Mouse (Mus musculus) gastrocnemius, postnatal 36 days (tissue): ENCODE results near the gene Pdcd11. TPM values are rescaled to one million over a fixed set of nuclear protein-coding genes. Genes with fewer than 3 reads are reported as not detected.
A peak's percentile ranks its signal among the peaks of the same experiment; 100 is the strongest.

Experiments
- DNase-seq, 2 experiments: peaks; one replicate each; pipeline ENCODE4 v3.0.0; 2022
- intact Hi-C: fragments of 180-260 bp; cut with DNase I; formaldehyde crosslinking; loops from one replicate; pipeline ENCODE4 v1.15.1; 2025
- long read RNA-seq, 2 experiments: library from polyadenylated mRNA; stranded (forward); transcript quantifications; one replicate each; pipeline ENCODE4 v2.0.0; 2021
- total RNA-seq, 2 experiments: library from RNA; stranded (reverse); gene quantifications; 2 replicates each; pipeline ENCODE4 v1.2.3; 2021

Pdcd11 gene
- total RNA-seq = 1 to 10 TPM; 6.4 to 8.0 TPM
- long read RNA-seq, experiment 1, partial matches to known transcripts = 1 of 2 reads
- long read RNA-seq, experiment 1, other reads (novel, unspliced or antisense) = 0 of 2 reads
- long read RNA-seq, experiment 2, partial matches to known transcripts = 3 of 4 reads
- long read RNA-seq, experiment 2, other reads (novel, unspliced or antisense) = 0 of 4 reads

DNA sequence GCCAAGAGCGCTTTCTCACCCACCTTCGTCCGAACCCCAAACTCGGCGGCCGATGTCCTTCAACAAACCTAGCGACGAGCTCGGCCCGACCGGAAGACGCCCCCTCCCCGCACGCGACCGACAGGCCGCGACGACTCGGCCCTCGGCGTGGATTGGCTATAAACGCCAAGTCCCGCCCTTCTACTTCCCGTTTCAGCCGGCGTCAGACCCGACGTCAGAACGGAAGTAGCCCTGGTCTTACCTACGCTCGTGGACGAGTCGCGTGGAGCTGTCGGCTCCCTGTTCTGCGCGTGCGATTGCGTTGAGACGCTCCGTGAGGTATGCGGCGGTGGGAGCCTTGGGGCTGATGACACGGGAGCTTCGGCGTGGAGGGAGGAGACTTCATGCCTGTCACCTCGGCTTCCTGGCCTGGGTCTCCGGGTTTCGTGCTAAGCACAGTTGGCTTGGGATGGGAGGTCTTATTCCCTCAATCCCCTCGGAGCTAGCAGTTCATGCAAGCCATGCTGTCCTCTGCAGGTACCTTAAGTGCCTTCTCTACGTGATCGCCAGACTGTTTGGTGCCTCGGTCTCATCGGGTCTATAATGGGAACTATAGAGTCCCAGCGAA, at the start of gene Pdcd11, which contains the start of gene Usmg5:
TSS of gene Pdcd11 (plus strand) at position 219 of the 607 bp plus-strand sequence.
TSS of gene Usmg5 (minus strand) at position 98 of the 607 bp plus-strand sequence.
- intact Hi-C loops = no loop called here
- DNase-seq = peak; percentile 87 to 94

DNA sequence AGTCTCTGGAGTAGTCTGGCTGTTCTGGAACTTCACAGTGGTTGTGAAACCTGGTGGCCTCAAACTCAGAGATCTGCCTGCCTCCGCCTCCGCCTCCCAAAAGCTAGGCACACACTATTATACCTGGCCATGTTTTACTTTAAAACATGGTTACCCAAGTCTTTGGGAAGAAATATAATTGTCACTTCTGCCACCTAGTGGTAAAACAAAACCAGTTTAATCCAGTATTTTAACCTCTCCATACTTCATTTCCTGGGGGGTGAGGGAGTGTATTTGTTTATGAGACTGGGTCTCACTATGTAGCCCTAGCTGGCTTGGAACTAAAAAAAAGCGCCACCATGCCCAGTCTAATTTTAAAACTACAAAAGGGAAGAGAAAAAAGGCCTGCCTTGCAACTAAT, 47.0 kb upstream of the Pdcd11 start:
- no peak for DNase-seq

DNA sequence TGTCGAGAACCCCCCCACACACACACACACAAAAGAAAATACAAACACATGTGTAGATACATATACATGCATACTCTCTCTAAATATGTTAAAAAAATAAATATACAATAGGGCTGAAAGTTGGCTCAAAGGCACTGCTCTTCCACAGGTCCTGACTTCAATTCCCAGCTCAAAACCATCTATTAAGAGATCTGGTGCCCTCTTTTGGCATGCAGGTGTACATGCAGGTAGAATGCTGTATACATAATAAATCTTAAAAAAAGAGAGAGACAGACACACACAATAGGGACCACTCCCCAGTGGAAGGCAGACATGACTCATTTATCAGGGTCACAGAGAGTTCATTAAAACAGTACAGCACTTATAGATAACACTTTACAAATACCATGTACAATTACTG, 44.2 kb upstream of the Pdcd11 start:
- intact Hi-C loops = no loop called here
- DNase-seq = no peak

More for the DNA sequence above, 47.0 kb upstream of the Pdcd11 start:
- intact Hi-C loops = no loop called here

DNA sequence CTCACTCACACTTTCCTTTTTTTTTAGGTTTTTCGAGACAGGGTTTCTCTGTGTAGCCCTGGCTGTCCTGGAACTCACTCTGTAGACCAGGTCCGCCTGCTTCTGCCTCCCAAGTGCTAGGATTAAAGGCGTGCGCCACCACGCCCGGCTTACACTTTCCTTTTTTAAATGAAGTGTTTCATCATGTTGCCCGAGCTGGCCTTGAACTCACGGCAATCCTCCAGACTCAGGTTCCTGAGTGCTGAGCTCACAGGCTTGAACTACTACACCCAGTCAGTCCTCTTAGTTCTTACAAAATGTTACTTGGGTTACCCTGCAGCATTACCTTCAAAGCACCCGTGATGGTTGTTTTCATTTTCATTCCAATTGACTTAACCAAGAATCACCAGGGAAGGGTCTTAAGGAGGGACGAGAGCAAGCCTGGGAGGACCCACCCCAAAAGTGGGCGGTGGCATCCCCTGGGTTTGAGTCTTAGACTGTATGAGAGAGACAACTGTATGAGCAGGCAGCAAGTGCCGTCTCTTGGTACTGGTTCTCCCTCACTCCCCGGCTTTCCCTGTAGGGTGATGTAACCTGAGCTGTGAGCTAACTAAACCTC, 43.2 kb upstream of the Pdcd11 start:
- intact Hi-C loops = no loop called here

DNA sequence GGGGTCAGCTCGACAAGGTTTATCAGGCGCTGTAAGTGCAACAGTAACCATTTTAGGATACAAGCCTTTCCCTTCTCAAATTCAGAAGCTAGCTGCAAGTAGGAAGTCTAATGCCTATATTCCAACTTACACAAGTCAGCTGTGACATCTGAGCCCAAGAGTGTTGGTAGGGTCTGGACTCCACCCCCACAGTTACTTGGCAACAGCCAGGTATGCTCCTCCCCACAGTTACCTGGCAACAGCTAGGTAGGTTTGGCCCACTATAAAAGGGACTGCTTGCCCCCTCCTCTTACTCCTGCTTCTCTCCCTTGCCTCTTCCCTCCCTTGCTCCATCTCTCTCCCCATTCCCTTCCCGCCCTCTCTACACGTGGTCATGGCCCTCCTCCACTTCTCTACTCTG, 41.5 kb upstream of the Pdcd11 start:
- intact Hi-C loops = no loop called here
- DNase-seq = no peak

More for the DNA sequence above, 43.2 kb upstream of the Pdcd11 start:
- DNase-seq = no peak

DNA sequence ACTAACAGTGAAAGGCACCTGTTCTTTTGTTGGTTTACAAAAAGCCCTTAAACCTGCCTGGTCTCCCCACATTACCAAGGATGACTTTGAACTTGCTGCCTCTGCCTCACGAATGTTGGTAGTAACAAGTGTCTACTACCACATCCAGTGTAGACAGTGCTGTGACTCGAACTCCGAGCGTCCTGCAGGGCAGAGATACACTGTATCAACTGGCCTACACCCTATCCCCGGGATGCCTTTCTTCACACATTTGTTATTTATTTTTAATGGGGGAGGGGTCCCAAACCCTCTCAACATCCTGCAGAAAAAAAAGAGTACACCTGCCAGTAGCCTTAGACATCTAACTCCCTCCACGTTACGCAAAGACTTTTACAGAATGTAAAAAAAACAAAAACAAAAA, 40.7 kb upstream of the Pdcd11 start:
- no peak for DNase-seq
- intact Hi-C loops = no loop called here

DNA sequence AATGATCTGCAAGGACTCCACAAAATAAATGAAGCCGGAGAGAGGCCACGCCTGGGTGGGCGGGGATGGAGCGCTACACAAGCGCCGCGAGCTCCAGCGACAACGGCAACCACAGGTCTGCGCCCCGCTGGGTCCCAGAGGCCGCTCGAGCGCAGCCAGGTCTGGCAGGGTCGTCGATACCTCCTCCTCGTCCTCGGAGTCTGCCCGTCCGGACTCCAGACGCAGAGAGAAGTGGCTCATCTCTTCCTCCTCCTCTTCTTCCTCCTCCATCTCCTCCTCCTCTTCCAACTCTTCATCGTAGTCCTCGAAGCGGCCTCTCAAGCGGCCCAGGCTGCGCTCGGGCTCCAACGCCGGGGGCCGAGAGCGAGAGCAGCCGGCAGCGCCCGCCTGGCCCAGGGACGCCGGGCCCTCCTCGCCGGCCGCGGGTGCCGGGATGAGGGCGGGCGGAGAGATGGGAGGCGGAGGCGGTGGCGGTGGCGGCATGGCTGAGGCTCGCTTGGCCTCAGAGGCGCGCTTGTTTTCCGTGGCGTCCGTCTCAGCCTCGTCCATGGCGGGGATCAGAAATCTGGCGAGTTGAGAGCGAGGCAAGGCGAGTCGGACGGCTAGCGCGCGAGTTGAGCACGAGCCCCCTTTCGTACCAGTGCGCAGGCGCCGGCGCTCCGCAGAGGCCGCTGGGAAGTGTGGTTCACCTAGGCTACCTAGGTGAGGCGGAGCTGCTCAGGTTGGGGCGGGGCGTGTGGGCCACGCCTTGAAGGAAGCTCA, 40.1 kb upstream of the Pdcd11 start, which contains the start of gene Pcgf6:
TSS of gene Pcgf6 (minus strand) at position 636 of the 762 bp plus-strand sequence.
- intact Hi-C loops = no loop called here
- peak; percentile 50 to 61 for DNase-seq

DNA sequence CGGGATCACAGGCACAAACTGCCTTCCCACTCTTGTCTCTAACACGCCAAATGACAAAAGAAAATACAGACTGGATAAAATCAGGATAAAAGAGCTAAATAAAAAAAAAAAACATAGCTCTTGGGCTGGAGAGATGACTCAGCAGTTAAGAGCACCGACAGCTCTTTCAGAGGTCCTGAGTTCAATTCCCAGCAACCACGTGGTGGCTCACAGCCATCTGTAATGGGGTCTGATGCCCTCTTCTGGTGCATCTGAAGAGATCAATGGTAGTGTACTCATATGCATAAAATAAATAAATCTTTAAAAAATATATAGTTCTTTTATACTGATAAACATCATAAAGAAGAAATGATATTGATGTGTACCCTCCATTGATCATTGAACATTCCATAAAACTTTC, 37.6 kb upstream of the Pdcd11 start:
- DNase-seq = no peak
- intact Hi-C loops = no loop called here

DNA sequence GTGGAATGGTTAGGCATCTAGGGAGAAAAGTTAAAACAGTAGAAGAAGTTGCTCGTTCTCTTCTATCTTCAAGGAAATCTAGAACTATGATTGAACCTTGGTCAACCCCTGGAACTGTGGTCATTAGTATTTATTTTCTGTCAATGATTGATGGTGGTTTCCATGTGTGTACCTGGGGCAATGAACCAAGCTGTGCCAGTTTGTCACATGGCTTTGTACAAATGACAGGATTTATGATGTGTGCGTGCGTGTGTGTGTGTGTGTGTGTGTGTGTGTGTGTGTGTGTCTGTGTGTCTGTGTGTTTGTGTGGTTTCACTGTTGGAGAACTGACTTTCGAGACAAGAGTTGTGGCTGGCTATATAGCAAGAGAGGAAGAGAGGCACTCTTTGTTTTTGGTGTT, 37.1 kb upstream of the Pdcd11 start:
- DNase-seq = no peak
- intact Hi-C loops = no loop called here

DNA sequence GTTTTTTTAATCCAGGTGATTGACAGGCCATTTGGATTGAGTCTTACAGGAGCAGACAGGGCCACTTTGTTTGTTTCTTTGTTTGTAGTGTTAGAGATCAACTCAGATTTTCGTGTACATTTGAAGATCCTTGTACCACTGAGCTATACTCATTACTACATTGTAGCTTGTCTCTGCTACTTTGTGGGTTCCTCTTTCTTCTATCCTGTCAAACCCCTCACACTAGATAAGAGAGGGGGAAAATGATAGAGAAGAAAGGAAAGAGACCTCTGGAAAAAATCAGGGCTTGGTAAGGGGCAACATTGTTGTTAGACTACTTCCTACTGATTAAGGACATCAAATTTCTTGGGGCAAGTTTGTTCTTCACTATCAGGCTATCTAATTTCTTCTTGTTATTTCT, 32.9 kb upstream of the Pdcd11 start:
- DNase-seq = no peak
- intact Hi-C loops = no loop called here

DNA sequence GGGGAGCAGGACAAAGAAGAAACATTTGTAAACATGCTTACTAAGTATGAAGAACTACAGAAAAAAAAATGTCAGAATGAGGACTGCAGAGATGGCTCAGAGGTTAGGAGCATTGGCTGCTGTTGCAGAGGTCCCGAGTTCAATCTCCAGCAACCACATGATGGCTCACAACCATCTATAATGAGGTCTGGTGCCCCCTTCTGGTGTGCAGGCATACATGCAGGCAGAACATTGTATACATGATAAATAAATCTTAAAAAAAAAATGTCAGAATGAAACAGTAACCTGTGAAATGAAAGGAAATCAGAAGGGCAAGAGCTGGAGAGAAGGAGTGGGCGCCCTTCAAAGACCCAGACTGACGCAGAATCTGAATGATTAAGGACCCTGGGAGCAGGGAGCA, 24.7 kb upstream of the Pdcd11 start:
- intact Hi-C loops = no loop called here
- DNase-seq = no peak

DNA sequence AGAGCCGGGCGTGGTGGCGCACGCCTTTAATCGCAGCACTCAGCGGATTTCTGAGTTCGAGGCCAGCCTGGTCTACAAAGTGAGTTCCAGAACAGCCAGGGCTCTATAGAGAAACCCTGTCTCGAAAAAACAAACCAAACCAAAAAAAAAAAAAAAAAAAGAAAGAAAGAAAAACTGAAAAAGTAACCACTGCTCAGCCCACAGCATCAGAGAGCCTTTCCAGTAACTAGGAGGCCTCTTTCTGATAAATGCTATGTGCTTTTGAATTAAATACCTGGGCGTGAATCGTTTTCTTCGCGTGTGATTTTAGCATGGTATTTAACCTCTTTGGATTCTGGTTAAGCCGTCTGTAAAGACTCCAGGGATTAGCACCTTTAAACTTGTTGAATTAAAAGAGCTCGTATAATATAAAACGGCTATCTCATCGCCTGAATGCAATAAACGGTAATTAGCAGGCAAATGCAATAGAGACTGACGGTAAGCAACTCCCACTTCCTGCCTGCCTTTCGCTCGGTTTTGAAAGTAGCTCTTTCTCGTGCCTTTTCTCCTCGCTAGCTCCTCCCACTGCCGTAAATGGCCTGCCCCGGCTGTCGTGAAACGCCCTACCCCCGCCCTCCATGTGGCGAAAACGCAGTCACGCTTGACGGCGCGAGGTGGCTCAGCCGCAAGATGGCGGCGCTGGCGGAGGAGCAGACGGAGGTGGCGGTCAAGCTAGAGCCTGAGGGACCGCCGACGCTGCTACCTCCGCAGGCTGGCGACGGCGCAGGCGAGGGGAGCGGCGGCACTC, 23.3 kb upstream of the Pdcd11 start, which contains the start of gene Taf5:
TSS of gene Taf5 (plus strand) at position 651 of the 787 bp plus-strand sequence.
- intact Hi-C loops = no loop called here
- DNase-seq = peak; percentile 91 to 96

DNA sequence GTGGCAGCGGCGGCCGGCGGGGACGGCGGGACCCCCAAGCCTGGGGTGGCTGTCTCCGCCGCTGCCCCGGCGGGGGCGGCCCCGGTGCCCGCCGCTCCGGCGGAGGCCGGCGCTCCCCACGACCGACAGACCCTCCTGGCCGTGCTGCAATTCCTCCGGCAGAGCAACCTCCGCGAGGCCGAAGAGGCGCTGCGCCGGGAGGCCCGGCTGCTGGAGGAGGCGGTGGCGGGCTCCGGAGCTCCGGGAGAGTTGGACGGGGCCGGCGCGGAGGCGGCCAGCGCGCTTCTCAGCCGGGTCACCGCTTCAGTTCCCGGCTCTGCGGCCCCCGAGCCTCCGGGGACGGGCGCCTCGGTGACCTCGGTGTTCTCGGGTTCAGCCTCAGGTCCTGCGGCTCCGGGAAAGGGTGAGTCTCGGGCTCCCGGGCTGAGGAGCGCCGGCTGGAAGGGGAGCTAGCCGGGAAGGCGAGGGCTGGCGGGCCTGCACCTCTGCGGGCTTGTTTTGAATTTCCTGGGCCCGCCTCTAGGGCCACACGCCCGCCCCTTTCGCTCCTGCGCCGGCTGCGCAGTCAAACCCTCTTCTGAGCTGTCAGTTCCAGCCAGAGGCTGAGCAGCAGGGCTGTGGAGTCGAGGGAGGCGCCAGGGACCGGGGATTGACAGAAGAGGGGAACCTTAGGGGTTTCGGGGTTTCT, 22.5 kb upstream of the Pdcd11 start:
- peak; percentile 75 to 80 for DNase-seq
- intact Hi-C loops = no loop called here

DNA sequence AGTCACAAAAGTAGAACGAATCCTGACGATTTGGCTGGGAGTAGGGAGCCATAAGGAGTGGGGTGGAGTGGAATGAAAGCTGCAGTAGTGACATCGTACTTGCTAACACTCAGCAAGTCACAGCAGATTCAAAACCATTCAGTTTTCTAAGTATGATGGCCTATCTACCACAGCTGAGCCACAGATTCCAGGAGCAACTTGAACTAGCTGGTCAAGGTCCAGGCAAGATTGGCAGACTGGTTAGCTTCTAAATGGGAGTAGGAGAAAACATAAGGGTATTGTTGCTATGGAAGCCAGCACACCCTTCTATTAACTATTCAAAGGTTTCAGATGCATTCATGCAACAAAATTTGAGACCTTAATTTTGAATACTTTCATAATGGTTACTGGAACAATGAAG, 2.3 kb upstream of the Pdcd11 start:
- DNase-seq = no peak
- intact Hi-C loops = no loop called here

DNA sequence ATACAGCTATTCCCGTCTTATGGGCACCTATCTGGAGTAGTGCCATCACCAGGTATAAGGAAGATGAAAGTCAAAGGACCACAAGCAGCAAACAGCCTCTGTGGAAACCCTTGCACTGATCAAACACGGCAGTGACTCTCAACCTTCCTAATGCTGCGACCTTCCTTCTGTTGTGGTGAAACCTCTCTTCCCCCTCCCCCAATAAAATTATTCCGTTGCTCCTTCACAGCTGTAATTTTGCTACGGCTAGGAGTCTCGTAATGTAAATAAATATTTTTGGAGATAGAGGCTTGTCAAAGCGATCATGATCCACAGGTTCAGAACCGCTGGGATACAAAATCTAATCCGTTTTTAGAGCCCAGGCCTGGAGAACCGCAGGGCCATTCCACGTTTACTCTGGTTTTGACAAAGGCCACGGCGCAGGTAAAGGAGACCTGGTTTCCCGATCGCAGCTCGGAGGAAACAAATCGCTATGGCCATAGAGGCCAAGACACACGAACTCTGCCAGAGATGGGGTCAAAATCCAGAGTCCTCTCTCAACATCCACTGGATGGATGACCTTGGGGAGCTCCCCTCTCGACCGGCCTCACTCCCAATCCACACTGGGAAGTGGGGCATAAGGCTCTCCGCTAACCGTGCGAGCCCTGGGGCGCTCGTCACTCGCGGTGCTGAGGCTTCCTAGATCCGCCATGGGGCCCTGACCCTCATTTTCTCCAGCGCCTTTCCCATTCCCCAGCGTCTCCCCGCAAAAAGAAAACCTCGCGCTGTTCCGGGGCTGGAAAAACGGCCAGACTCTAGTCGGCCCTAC, 646 bp upstream of the Pdcd11 start:
- no peak for DNase-seq
- intact Hi-C loops = no loop called here

DNA sequence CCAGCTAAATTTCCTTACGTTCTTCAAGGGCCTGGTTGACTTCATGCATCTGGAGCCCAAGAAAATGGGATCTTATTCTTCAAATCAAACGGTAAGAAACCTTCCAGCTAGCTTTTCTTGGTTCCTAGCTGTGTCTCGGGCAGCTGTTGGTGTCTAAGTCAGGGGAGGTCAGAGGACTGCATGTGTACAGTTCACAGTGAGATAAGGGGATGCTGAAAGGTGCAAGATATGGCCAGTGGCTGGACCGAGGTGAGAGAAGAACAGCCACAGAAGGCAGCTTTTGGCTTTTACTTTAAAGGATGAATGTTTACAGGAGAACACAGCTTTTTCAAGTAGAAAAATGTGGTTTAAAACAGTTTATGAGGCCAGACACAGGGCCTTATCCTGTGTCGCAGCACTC, 10.5 kb downstream of the Pdcd11 start:
- DNase-seq = no peak
- intact Hi-C loops = no loop called here

DNA sequence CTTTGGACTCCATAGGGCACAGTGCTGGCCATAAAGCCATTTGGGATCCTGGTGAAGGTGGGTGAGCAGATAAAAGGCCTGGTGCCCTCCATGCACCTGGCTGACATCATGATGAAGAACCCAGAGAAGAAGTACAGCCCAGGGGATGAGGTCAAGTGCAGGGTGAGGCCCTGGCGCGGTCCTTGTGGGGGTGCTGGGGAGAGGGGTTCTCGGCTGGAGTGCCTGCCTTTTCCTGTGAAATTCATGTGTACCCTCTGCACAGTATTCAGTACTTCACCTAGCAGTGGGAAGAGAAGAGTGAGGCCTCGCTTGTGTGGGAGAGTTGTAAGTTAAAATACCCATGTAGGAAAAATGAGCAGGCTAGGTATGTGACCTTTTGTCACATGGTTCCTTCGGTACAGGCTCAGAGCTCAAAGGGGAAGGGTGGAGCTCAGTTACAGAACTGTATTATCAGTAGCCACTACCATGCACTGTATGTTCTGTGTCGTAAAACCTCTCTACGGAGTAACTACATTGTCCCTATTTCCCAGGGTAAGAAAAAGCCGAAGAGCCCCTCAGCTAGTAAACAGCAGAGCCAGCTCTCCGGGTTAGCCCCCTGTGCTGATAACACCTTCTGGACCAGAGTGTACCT, 14.2 kb downstream of the Pdcd11 start:
- intact Hi-C loops = no loop called here
- DNase-seq = no peak

DNA sequence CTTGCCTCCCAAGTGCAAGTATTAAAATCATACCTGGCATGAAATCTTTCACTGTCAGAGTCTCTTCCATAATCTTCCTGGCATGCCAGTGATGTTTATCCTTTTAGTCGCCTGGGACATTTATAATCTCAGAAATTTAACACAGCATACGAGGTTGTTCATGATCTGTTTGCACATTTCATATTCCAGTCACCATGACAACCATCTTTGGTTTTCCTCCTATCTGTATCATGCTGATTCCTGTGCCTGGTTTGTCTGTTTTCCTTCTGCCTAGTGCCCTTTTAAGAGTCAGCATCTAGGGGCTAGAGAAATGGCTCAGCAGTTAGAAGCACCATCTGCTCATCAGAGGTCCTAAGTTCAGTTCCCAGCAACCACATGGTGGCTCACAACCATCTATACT, 28.1 kb downstream of the Pdcd11 start:
- DNase-seq = no peak
- intact Hi-C loops = no loop called here

DNA sequence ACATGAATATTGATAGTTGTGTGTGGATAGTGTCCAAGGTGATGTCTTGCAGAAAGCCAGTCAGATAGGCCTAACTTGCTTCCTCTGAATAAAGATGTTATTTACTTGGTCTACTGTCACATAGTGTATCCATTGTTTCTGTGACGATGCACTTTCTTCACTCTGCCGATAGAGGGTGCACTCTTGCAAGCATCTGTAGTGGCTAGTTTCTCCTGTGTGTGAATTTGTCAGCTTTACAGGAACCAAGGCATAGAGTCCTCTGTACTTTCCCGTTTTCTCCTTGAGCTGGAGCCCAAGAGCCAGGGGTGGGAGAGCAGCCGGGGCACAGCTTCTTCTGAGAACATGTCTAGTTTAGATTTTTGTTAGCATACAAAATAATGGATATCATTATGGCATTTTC, 30.5 kb downstream of the Pdcd11 start:
- no peak for DNase-seq
- intact Hi-C loops = no loop called here
